Mouse (Mus musculus): ENCODE measurements at regions not wholly inside any gene's neighbourhood (a gene's known extent, or its start where the extent isn't known, plus 50 kb on each side); places are given as distances from the start of the nearest gene placed in this dataset.

DNA sequence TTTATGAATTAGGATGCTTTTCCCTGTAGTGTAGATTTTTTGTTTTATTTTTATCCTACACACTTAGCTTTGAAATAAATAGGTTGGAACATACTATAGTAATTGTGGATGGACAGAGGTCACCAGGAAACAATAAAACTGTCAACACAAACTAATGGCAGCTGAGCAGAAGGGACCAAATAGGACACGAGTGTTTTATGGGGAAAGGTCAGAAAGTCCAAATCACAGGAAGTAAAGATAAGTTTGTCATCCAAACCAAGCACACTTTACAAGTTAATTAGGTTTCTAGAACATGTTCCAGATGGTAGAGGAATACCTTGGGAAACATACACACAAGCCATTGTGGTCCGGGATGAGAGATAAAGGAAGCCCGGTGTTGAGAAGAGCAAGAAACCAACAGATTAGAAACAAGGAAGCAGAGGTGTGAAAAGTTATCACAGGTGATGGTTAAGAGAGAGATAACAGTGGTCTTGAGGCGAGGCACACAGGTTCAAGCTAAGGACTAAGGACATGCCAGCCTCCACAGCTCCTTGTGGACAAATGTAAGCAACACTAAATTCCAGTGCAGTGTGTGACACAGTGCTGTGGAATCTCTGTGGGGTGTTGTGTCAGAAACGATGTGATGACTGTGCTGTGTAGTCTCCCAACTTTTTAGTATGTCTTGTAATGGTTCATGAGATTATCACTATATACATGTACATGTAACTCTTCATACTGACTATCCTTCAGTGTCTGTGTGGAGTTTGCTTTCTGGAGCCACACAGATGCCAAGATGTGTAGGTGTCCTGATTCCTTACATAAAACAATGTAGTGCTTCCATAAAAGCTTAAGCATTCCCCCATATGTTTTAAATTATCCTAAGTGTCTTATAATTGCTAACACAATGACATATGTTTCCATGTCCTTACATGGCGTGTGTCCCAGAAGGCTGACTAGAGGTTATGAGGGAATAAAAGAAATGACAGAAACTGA lies 264.5 kb downstream of the Tle4 start:
- ATAC-seq (replicated peaks; ENCODE audit: poor library complexity), result no peak

DNA sequence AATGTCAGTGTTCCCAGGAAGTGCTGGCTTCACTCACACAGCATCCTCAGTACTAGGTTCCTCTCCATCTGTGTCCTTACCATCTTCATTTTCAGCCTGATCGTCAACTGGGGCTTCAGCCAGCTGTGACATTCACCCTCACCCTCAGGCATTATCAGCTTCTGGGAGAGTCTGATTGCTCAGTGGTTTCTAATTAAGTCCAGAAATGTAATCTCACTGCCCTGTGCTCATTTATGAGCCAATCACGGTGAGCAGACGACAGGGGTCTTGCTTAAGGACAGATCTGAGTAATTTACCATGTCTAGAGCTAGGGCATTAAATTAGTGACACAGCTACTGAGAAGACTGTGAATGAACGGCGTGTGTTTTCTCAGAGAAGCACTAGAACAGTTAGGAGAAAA lies 260.8 kb downstream of the Tle4 start:
- ATAC-seq (replicated peaks; ENCODE audit: poor library complexity), result no peak

DNA sequence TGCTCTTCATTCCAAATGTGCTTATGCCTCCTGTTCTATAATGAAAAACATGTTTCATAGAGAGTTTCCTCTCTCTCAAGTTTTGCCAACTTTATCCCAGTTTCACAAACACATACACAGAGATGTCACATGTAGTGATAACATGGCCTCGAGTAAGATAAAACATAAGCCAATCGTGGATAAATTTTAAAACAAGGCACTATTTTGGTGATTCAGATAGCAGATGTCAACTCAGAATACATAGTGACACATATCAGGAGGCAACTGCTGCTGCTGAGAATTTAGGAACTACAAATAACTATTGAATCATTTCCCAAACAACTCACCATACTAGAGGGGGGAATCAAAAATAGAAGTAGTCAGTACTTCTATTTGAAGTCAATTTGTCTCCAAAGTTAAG lies 257.1 kb downstream of the Tle4 start:
- ATAC-seq (replicated peaks; ENCODE audit: poor library complexity), result no peak

DNA sequence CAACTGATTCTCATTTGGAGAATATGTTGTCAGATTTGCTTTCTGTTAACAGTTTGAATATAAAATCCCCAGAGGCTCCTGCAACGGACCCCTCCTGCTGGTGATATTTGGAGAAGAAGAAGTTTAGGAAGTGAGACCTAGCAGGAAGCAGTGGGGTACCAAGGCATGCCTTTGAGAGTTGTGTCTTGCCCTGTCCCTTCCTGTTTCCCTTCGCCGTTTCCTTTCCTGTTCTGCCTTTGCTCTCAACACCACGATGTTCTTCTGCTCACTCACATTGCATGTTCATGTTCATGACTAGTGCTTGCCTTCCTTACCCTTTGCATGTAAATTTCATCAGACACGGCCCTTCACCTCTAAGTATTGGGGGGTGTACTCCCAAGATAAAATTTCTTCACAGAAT lies 254.0 kb downstream of the Tle4 start:
- ATAC-seq (replicated peaks; ENCODE audit: poor library complexity), result peak; percentile 46; the same call in 1 of the 2 replicates

DNA sequence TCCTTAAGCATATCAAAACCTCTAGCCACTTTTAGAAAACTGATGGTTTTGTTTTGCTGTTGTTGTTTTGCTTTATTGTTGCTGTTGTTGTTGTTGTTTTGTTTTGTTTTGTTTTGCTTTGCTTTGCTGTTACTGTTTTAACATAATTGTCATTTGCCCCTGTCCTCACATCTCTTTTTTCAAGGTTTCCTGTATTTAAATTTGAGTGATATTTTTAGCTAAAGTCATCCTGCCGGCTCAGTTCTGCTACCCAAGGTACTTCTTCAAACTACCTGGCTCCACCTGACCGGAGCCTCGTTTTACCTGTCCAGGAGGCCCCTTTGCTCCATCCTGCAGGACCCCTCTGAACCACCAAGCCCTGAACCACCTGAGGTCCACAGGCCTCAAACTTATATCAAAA lies 253.4 kb downstream of the Tle4 start:
- ATAC-seq (replicated peaks; ENCODE audit: poor library complexity), result no peak

DNA sequence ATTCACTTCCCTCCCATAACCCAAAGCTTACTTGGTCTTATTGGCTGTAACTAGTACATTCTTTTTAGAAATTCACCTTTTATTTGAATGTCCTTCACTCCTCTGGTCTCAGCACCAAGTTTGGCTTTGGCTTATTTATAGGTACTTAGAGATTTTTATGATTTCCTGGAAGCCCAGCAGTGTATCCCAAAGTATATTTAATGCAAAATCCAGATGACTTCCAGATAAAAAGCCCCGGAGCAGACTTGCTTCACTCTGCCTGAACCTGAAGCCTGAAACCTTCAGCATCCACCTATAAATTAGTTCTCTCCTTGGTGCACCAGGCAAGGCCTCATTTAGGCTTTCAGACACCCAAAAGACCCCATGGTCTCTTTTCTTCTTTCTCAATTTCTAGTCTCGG lies 250.8 kb downstream of the Tle4 start:
- no peak for ATAC-seq (replicated peaks; ENCODE audit: poor library complexity)

DNA sequence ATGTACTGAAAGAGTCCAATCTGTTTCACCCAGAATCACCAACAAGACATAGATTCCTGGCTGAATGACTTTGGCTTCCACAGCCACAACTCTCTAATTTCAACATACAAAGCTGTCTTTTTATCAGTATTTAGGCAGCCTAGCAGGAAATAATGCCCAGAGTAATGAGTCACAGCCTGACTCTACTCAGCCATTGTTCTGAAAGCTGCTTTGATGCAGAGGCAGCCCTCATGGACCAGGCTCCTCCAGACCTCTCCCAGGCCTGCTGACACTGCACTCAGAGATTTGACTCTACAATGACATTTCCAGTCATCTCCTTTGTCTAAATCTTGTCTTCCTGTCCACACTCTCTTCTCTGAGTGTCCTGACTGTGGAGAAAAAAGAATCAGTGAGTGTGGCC lies 250.4 kb downstream of the Tle4 start:
- ATAC-seq (replicated peaks; ENCODE audit: poor library complexity), result no peak

DNA sequence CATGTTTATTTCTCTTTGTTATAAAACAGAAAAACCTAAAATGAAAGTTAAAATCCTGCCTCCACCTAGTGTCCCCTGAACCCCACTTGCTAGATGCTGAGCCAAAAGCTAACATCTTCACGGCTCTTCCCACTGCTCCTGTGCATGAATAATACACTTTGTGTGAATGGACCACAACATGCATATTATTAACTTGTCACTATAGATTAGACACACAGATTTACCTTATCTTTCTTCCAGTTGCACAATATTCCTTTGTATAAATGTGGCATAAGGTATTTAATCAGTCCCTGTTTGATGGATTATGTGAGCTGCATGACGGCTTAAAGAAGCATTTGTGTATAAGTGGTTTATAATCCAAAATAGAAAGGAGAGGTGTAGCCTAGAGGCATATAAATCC lies 248.1 kb downstream of the Tle4 start:
- ATAC-seq (replicated peaks; ENCODE audit: poor library complexity), result no peak

DNA sequence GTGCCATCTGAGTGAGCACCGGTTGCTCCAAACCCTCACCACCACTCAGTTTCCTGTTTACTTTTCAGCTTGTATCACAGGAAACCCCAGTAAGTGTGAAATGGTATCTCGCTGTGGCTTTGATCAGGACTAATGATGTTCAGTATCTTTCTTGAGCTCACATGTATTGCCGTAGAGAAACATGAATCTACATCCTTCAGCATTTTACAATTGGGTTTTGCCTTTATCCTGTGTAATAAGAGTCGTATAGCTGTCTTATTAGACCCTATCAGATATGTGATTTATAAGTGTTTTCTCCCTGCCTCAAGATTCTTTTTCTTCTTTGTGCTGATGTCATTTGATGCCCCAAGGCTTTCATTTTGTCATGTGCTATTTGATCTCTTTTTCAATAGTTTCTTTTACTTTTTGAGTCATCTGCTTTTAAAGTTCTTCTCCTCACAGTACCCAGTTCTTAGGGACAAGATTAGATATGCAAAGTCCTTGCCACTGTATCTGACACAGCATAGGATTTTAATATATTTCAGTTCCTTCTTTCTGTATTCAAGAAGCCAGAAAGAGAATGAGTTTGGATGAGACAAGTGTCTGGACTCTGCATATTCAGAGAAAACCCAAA lies 246.0 kb downstream of the Tle4 start:
- ATAC-seq (replicated peaks; ENCODE audit: poor library complexity), result no peak

DNA sequence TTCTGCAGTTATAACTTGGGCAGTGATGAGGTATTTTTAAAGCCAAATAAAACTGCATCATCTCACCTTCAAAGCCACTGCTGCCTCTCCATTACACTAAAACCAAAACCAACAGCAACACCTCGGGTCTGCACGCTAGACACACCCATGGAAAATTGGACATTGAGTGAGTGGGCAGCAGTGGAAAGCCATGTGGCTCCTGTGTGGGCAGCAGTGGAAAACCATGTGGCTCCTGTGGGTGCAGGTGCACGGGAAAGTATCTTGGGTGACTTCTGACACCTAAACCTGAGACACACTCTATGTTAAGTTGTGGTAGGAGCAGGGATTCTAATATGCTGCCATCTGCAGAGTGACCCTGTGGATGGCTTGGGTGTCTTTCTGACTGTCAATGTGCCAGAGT lies 245.3 kb downstream of the Tle4 start:
- ATAC-seq (replicated peaks; ENCODE audit: poor library complexity), result no peak

DNA sequence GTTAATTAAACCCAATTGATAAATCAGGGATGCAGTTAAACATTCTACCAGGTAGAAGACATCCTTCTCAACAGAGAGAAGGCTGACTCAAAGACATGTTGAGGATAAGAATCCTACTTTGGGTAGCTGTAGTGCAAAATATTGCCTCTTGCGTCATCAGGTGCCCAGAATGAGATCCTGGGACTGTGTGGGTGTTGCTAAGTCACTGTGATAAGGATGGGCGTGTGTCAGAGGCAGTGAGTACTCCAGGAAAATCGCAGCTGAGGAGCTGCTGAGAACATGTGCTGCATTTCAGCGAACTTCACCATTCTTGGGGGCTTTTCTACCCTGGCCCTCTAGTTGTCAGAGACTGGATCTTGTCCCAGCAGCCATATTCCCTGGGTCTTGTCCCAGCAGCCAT lies 244.7 kb downstream of the Tle4 start:
- no peak for ATAC-seq (replicated peaks; ENCODE audit: poor library complexity)

DNA sequence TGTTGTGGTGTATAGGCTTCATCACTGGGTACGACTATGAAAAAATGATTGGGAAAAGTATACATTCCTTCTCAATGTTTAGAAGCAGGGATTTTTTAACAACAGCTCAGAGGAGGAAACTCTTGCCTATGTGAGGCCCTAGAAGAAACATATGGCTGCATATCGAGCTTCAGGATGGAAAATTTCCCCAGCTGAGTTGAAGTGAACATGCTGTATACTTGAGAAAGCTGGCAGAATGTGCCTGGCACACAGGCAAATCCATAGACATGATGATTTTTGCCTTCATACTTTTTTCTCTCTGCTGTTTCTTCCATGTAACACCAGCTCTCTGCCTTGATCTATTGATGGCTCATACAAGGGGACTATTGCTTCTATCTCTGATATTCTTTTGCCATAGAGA lies 242.7 kb downstream of the Tle4 start:
- no peak for ATAC-seq (replicated peaks; ENCODE audit: poor library complexity)

DNA sequence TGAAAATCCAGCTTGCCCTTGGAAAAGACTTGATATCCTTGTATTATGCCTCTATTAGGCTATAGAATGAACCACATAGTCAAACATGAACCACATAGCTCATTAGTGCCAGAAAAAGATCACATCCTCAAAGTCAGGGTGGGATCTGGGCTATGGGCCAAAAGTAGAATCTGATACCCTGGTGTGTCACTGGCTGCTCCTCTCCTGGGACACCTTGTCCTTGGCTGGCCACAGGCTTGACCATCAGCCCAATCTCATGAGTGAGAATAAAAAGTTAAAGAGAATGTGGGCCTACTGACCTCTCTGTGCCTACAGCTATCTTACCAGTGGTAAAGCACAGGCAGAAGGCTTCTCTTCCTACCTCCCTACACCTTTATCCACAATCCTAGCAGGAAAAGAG lies 241.9 kb downstream of the Tle4 start:
- ATAC-seq (replicated peaks; ENCODE audit: poor library complexity), result no peak

DNA sequence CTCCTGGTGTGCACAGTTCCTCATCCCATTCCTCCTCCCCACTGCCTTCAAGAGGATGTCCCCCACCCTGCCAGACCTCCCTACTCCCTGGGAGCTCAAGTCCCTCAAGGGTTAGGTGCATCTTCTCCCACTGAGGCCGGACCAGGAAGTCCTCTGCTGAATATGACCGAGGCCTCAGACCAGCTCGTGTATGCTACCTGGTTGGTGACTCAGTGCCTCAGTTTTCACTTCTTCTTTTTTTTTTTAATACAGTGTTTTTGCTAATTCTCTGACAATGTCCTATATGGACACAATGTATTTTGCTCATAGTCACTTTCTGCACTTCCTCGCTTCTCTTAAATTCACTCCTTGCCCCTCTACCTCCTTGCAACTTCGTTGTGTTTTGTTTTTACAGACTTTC lies 237.2 kb downstream of the Tle4 start:
- ATAC-seq (replicated peaks; ENCODE audit: poor library complexity), result no peak

DNA sequence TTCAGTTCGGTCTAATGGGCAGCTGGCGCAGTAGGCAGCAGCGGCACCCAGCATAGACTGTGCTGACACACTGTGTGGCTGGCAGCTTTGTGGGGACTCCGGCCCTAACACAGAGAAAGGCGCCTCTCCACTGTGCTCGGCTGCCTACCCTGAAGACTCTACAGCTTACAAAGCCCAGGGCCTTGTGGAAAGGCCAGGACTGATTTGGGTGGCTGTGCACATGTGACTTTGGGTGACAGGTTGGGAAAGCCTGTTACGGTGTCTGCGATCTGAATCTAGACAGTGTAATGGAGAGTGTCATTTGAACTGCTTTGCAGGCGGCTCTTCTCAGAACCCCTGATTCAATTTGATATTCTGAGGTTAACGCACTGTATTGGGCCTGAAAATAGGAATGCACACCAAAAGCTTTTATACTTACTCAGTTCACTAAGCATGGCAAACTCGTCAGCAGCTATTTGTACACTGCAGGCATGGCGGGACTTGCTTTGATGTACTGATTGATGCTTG lies 228.7 kb downstream of the Tle4 start:
- no peak for ATAC-seq (replicated peaks; ENCODE audit: poor library complexity)

DNA sequence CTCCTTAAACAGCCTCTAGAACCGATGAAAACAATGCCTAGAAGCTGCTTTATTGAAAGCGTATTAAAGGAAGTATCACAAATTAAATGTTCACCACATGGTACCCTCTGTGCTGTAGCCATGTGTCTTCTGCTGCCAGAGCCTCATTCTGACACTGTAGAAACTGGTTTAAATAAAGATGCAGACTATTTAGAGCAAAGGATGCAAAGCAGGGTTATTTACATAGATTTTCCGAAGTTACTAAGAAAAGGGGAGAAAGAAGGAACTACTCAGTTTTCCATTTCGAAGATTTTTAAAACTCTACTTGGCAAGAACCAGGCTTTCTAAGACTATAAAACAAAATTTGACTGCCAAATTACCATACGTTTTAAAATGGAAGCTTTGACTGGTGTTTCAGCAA lies 226.5 kb downstream of the Tle4 start:
- ATAC-seq (replicated peaks; ENCODE audit: poor library complexity), result no peak

DNA sequence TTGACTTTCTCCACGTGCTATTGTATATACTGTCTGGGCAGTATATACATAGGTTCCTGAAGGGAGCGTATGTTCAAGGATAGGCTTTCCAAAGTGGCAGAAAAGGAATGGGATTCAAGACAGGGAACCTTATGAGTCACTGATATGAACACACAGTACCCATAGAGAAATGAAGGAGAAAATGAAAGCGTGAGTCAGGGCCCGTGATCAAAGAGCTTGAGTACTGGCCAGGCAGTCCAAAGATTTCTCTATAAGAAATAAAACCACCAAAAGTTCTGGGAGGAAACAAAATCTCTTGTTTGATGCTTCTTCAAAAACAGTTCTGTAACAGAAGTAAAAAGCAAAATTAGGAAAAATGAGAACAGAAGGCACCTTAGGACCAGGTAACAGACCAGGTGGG lies 223.9 kb downstream of the Tle4 start:
- no peak for ATAC-seq (replicated peaks; ENCODE audit: poor library complexity)

DNA sequence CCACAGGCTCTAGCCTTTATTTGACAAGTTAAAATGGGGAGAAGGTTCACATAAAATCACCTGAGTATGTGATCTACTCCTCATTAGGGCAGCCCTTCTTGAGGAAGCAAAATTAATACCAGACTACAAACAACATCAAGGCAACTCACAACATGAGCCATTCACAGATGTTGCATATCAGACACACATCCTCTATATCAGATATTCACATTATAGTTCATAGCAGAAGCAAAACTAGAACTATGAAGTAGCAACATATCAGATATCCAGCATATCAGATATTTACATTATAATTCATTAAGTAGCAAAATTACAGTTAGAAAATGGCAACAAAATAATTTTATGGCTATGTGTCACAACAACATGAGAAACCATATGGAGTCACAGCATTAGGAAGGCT lies 217.0 kb downstream of the Tle4 start:
- no peak for ATAC-seq (replicated peaks; ENCODE audit: poor library complexity)

DNA sequence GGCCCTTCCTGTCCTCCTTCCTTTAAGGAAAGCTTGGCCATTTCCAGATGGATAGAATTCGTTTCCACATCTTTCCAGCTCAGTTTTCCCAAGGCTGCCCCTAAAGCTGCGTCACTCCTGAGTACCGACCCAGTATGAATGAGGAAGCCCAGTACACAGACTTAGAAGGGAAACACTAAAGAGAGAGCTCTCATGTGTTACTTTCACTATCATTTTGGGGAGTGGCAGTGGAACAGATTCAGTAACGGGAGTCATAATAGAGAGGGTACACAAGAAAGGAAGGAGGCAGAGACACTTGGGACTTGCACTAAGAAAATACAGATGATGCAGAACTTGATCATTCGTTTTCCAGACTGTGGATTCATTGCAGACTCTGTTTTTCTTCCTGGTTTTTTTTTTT lies 210.1 kb downstream of the Tle4 start:
- peak; percentile 81 for ATAC-seq (replicated peaks; ENCODE audit: poor library complexity)

DNA sequence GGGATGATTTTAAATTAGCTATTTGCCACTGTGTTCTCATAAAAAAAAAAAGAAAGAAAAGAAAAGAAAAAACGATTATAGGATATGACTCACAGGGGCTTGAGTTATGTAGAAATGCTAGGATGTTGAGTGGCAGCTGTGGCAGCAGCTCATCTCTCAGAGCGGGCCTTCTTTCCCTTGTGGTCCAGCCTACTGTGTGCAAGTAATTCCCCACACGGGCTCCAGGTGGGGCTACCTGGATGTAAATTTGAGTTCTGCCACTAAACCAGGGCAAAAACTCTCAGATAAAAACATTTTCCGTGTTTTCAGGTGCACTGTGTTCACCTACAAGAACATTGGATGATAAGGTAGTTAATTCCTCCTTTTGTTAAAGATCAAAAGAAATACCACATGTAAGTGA lies 209.3 kb downstream of the Tle4 start:
- ATAC-seq (replicated peaks; ENCODE audit: poor library complexity), result peak; percentile 65

DNA sequence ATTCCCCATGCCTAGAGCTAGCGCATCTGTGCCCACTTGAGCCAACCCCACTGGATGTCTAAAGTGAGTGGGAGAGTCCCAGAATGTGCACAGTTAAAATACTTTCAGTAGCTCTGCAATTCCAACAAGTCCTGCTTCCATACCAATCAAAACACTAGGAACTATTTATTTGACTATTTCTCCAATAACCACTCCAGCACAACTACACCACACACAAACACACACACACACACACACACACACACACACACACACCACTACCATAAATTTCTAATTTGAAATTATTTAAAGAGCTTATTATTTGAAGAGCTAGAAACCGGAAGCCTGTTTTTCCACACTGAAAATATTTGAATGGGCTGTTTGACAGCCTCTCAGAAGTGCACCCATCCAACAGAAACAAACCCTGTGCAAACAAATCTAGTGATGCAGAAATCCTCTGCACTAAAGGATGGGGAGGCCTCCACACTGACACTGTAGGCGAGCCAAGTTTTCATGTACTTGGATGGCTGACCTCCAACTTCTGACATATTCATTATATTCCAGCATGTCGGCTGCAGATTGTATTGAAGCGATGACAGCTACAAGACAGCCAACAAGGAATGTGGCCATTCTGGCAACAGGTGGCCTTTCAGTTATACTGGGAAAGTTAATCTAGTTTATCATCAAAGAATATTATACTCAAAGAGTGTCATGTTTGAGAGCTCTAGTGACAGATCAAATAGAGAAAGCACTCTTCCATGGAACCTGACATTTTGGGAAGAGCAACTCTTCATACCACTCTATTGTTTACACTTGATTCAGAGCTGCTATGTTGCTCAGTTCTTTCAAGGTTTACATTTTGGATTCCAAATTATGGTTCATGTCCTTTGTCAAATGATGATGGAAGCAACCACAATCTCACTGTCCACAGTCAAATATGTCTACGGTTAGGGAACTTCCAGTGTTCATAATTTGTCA lies 207.7 kb downstream of the Tle4 start:
- ATAC-seq (replicated peaks; ENCODE audit: poor library complexity), result no peak

All from megakaryocyte progenitor cell, adult 5-6 weeks (primary cell).